Mouse (Mus musculus): ENCODE measurements at regions not wholly inside any gene's neighbourhood (a gene's known extent, or its start where the extent isn't known, plus 50 kb on each side); places are given as distances from the start of the nearest gene placed in this dataset.

- DNase-seq, result no peak
Observed at GRCm38 (mm10) chr5:75880088-75880684, 98.1 kb downstream of the Kdr start.

- no peak for DNase-seq
Observed at GRCm38 (mm10) chr5:75878361-75878760, 99.9 kb downstream of the Kdr start.

GRCm38 (mm10) chr5:75877609-75877971 lies 100.7 kb downstream of the Kdr start:
- no peak for DNase-seq

GRCm38 (mm10) chr5:75876871-75877608 lies 101.2 kb downstream of the Kdr start:
- DNase-seq, result no peak

GRCm38 (mm10) chr5:75871120-75871519 lies 107.1 kb downstream of the Kdr start:
- DNase-seq, result peak; percentile 28

- no peak for DNase-seq
Observed at GRCm38 (mm10) chr5:75870666-75871065, 107.6 kb downstream of the Kdr start.

- no peak for DNase-seq
Observed at GRCm38 (mm10) chr5:75869535-75869934, 108.7 kb downstream of the Kdr start.

- no peak for DNase-seq
Observed at GRCm38 (mm10) chr5:75865096-75865495, 113.2 kb downstream of the Kdr start.

- DNase-seq, result no peak
Observed at GRCm38 (mm10) chr5:75863358-75863757, 114.9 kb downstream of the Kdr start.

- DNase-seq, result no peak
Observed at GRCm38 (mm10) chr5:75862630-75862991, 115.6 kb downstream of the Kdr start.

GRCm38 (mm10) chr5:75861916-75862629 lies 116.2 kb downstream of the Kdr start:
- DNase-seq, result no peak

GRCm38 (mm10) chr5:75859316-75859836 lies 118.9 kb downstream of the Kdr start:
- no peak for DNase-seq

- no peak for DNase-seq
Observed at GRCm38 (mm10) chr5:75850855-75851254, 127.4 kb downstream of the Kdr start.

- DNase-seq, result no peak
Observed at GRCm38 (mm10) chr5:75847966-75848365, 130.3 kb downstream of the Kdr start.

GRCm38 (mm10) chr5:75847341-75847740 lies 130.9 kb downstream of the Kdr start:
- no peak for DNase-seq

- no peak for DNase-seq
Observed at GRCm38 (mm10) chr5:75846016-75846415, 132.2 kb downstream of the Kdr start.

GRCm38 (mm10) chr5:75843807-75844206 lies 134.5 kb downstream of the Kdr start:
- no peak for DNase-seq

GRCm38 (mm10) chr5:75840421-75840820 lies 137.8 kb downstream of the Kdr start:
- no peak for DNase-seq

GRCm38 (mm10) chr5:75835556-75835961 lies 142.7 kb downstream of the Kdr start:
- DNase-seq, result no peak

GRCm38 (mm10) chr5:75834766-75835555 lies 143.3 kb downstream of the Kdr start:
- no peak for DNase-seq

GRCm38 (mm10) chr5:75832341-75832740 lies 145.9 kb downstream of the Kdr start:
- DNase-seq, result no peak

GRCm38 (mm10) chr5:75829850-75830625 lies 148.2 kb downstream of the Kdr start:
- no peak for DNase-seq
